Mouse (Mus musculus): ENCODE data around the gene Srebf1. TPM values are rescaled to one million over a fixed set of nuclear protein-coding genes. Genes with fewer than 3 reads are reported as not detected.

Gene Srebf1
- polyA plus RNA-seq, 1 experiment, result 54.1 TPM

DNA sequence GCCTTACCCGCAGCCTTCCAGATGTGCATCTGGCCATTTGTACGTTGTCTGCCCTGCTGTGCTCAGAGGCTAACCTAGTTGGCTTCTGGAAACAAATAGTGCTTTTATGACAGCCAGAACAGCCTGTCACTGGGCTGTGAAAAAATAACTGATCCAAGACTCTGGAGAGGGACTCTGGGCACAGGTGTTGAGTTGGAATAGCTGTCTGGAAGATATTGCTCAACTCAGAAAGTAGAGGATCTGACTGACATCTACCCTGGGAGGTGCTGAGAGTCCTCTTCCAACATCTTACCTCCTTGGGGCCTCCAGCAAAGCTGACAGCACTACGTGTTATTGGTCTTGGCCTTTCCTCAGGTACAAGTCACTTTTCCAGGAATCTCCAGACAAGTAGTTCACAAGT, 33.3 kb upstream of the Srebf1 start:
- peaks cover 7% of the 10 kb centered on the region for H3K4me1 ChIP-seq (ENCODE audit: control insufficient read depth, insufficient read depth, low read length)

DNA sequence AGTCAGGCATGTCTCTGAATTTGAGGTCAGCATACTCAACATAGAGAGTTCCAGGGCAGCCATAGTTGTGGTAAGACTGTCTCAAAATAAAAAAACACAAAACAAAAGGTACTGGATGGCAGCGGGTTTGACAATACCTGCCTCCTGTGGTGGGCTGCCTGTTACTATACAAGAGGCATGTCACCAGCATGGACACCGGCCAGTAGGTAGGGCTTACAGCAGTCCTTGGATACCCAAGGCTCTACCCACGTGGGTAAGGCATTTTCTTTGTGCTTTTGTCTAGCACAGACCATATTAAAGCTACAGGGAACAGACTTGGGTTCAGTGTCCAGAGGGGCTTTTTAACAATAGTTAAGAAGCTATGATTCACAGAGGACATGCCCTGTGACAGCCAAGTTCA, 32.8 kb upstream of the Srebf1 start:
- no peak overlapping the region for H3K4me3 ChIP-seq (ENCODE audit: insufficient read depth, low read length)
- H3K27ac ChIP-seq (ENCODE audit: insufficient read depth, low read length), result no peak overlapping the region
- H3K4me1 ChIP-seq (ENCODE audit: control insufficient read depth, insufficient read depth, low read length), result peaks cover 7% of the 10 kb centered on the region
- TF ChIP-seq CTCF (IDR thresholded peaks at IDR 0.05; ENCODE audit: borderline replicate concordance, insufficient read depth, low read length) (no peak), POLR2A (IDR thresholded peaks at IDR 0.05; ENCODE audit: low read depth, low read length) (no peak)

More for the DNA sequence above, 33.3 kb upstream of the Srebf1 start:
- Histone ChIP-seq H3K27ac (ENCODE audit: insufficient read depth, low read length) (no peak overlapping the region), H3K4me3 (ENCODE audit: insufficient read depth, low read length) (no peak overlapping the region)
- no peak for TF ChIP-seq POLR2A (IDR thresholded peaks at IDR 0.05; ENCODE audit: low read depth, low read length)
- no peak for TF ChIP-seq CTCF (IDR thresholded peaks at IDR 0.05; ENCODE audit: borderline replicate concordance, insufficient read depth, low read length)

- peak overlapping the region; percentile 36 for H3K27ac ChIP-seq (ENCODE audit: insufficient read depth, low read length)
- H3K4me1 ChIP-seq (ENCODE audit: control insufficient read depth, insufficient read depth, low read length), result peaks cover 7% of the 10 kb centered on the region
- no peak overlapping the region for H3K4me3 ChIP-seq (ENCODE audit: insufficient read depth, low read length)
- TF ChIP-seq CTCF (IDR thresholded peaks at IDR 0.05; ENCODE audit: borderline replicate concordance, insufficient read depth, low read length) (no peak), POLR2A (IDR thresholded peaks at IDR 0.05; ENCODE audit: low read depth, low read length) (no peak)
These were observed 31.9 kb upstream of the Srebf1 start for GRCm38 (mm10) chr11:60254308-60254707.

DNA sequence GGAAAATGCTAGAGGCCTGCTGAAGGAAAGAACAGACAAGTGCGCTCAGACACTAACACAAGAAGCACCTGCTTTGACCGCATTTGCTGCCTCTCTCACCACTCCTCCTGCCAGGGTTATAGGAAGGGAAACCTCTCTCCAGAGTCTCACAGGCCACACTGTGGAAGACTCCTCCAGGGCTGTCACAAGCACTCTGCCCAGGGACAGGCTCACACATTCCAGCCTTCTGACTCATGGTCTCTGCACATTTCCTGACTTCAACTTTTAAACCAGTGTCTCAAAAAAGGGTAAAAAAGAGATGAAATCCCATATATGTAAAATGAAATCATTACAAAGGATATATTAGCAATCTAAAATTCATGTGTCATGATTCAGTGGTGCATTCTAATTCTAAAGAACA, 31.2 kb upstream of the Srebf1 start:
- peak overlapping the region; percentile 1; the same call in 1 of the 2 replicates for H3K27ac ChIP-seq (ENCODE audit: insufficient read depth, low read length)
- no peak overlapping the region for H3K4me3 ChIP-seq (ENCODE audit: insufficient read depth, low read length)
- peaks cover 7% of the 10 kb centered on the region for H3K4me1 ChIP-seq (ENCODE audit: control insufficient read depth, insufficient read depth, low read length)
- TF ChIP-seq CTCF (IDR thresholded peaks at IDR 0.05; ENCODE audit: borderline replicate concordance, insufficient read depth, low read length) (no peak), POLR2A (IDR thresholded peaks at IDR 0.05; ENCODE audit: low read depth, low read length) (no peak)

DNA sequence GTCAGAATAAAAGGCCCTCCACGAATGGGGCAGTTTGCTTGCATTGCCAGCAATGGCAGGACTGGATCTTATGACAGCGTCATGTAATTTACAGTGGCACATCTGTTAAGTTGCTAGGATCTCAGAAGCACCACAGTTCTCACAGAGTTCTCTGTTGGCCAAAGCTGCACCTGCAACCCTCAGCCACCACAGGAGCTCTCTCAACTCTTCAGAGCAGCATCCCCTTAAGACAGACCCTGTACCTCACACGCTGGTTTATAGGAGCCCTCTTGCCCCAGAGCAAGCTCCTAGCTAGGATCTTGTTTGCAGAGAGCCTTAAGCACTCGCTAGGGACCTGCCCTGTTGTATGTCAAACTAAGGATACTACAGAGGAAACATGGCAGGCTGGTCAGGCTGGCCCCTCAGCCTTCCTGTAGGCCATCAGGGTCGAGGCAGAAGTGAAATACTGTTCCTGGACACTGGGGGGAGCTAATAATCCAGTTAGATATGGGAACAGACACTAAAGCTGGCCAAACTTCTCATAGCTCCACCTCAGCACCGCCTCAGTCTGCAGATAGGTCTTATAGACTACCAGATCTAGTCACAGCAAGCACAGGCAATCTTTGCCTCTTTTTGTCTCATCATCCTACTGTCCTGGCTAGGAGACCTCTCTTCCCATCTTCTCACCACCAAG, 28.7 kb upstream of the Srebf1 start:
- Histone ChIP-seq H3K4me1 (ENCODE audit: control insufficient read depth, insufficient read depth, low read length) (peaks cover 5% of the 10 kb centered on the region), H3K27ac (ENCODE audit: insufficient read depth, low read length) (no peak overlapping the region), H3K4me3 (ENCODE audit: insufficient read depth, low read length) (no peak overlapping the region)
- TF ChIP-seq CTCF (IDR thresholded peaks at IDR 0.05; ENCODE audit: borderline replicate concordance, insufficient read depth, low read length) (no peak), POLR2A (IDR thresholded peaks at IDR 0.05; ENCODE audit: low read depth, low read length) (no peak)

GRCm38 (mm10) chr11:60249885-60250284, 27.5 kb upstream of the Srebf1 start:
- TF ChIP-seq CTCF (IDR thresholded peaks at IDR 0.05; ENCODE audit: borderline replicate concordance, insufficient read depth, low read length), result no peak
- TF ChIP-seq POLR2A (IDR thresholded peaks at IDR 0.05; ENCODE audit: low read depth, low read length), result no peak
- H3K27ac ChIP-seq (ENCODE audit: insufficient read depth, low read length), result no peak overlapping the region
- H3K4me3 ChIP-seq (ENCODE audit: insufficient read depth, low read length), result no peak overlapping the region
- peaks cover 3% of the 10 kb centered on the region for H3K4me1 ChIP-seq (ENCODE audit: control insufficient read depth, insufficient read depth, low read length)

GRCm38 (mm10) chr11:60248596-60249404, 26.4 kb upstream of the Srebf1 start:
- TF ChIP-seq CTCF (IDR thresholded peaks at IDR 0.05; ENCODE audit: borderline replicate concordance, insufficient read depth, low read length) (no peak), POLR2A (IDR thresholded peaks at IDR 0.05; ENCODE audit: low read depth, low read length) (no peak)
- Histone ChIP-seq H3K4me1 (ENCODE audit: control insufficient read depth, insufficient read depth, low read length) (peaks cover 3% of the 10 kb centered on the region), H3K27ac (ENCODE audit: insufficient read depth, low read length) (no peak overlapping the region), H3K4me3 (ENCODE audit: insufficient read depth, low read length) (no peak overlapping the region)

DNA sequence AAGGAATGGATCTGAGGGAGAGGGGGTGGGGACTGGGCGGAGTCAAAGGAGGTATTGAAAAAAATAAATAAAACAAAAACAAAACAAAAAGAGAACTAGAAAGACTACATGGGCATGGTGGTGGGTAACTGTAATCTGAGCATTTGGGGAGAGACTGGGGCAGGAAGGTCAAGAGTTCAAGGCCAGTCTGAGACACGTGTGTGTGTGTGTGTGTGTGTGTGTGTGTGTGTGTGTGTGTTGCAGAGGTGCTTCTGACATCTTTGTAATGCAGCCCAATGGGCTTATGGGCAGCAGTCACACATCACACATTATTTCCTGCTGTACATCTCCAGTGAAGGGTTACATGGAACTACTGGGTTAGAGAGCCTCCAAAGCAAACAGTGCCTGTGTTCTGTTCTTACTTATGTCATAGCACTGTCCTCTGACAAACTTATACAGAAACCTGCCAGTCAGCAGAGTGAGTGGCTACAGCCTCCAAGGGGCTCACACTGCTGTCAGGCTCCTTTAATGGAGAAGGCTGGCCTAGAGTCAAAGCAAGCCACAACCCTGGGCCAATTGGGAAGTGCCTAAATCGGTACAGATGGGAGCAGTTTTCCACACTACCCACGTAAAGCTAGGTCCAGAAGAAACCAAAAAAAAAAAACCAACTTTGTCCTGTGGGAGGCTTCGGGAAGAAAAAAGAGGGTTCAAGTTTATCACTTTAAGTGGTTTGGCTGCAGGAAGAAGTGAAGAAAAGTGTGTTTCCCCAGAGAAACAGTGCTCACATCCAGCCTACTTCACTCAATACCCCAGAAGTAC, 25.6 kb upstream of the Srebf1 start:
- H3K4me3 ChIP-seq (ENCODE audit: insufficient read depth, low read length), result no peak overlapping the region
- TF ChIP-seq POLR2A (IDR thresholded peaks at IDR 0.05; ENCODE audit: low read depth, low read length) (no peak), CTCF (IDR thresholded peaks at IDR 0.05; ENCODE audit: borderline replicate concordance, insufficient read depth, low read length) (no peak)
- no peak overlapping the region for H3K27ac ChIP-seq (ENCODE audit: insufficient read depth, low read length)
- peaks cover 1% of the 10 kb centered on the region for H3K4me1 ChIP-seq (ENCODE audit: control insufficient read depth, insufficient read depth, low read length)

- TF ChIP-seq POLR2A (IDR thresholded peaks at IDR 0.05; ENCODE audit: low read depth, low read length), result no peak
- TF ChIP-seq CTCF (IDR thresholded peaks at IDR 0.05; ENCODE audit: borderline replicate concordance, insufficient read depth, low read length), result no peak
- Histone ChIP-seq H3K4me1 (ENCODE audit: control insufficient read depth, insufficient read depth, low read length) (no peaks in the 10 kb centered on the region), H3K27ac (ENCODE audit: insufficient read depth, low read length) (no peak overlapping the region), H3K4me3 (ENCODE audit: insufficient read depth, low read length) (no peak overlapping the region)
These were observed 23.7 kb upstream of the Srebf1 start for GRCm38 (mm10) chr11:60246077-60246476.
